Comparison of ENCODE assay signal across 6 mouse cellular contexts in genomic region chr3:11210920-11211811, GRCm38 (mm10).
A peak's percentile ranks its signal among the peaks of the same experiment; 100 is the strongest.
DNase-seq lines count a peak whose midpoint lies in the region; ATAC-seq lines count a peak whose summit lies in the region.
"Not testable (repeated sequence)": the region's sequence is repeated elsewhere in the genome, so short reads cannot be mapped to it uniquely, and the experiment has no call there.

No protein-coding gene starts in this region.

- H3K36me3 ChIP-seq in hindbrain, embryonic 10.5 days; midbrain, embryonic 12.5 days: not testable (repeated sequence)

- not testable (repeated sequence) for H3K9ac ChIP-seq in midbrain, embryonic 12.5 days (replicated peaks)

- DNase-seq in ES-CJ7 (ENCODE audit: low read depth, low spot score), result peak; percentile 95
- peak; percentile 33 for DNase-seq in WW6 (ENCODE audit: low read depth, low spot score)
- peak; percentile 4 for DNase-seq in embryo, embryonic 11 days
- DNase-seq in hindbrain, embryonic 10.5 days (ENCODE audit: low spot score), result peak; percentile 3
- DNase-seq in retina, postnatal 1 day, result peak; percentile 2

- peaks cover 10% of the 10 kb centered on the region for H3K4me1 ChIP-seq in hindbrain, embryonic 10.5 days (replicated peaks)
- not testable (repeated sequence) for H3K4me1 ChIP-seq in midbrain, embryonic 12.5 days

- ATAC-seq in midbrain, embryonic 12.5 days (ENCODE audit: low FRiP score, low read depth), result peak; percentile 69

- 61% methylated on average over 10 of the region's 10 CpGs for WGBS in hindbrain, embryonic 10.5 days
- 43% methylated on average over 10 of the region's 10 CpGs for WGBS in midbrain, embryonic 12.5 days

- not testable (repeated sequence) for H3K9me3 ChIP-seq in hindbrain, embryonic 10.5 days; midbrain, embryonic 12.5 days

- H3K4me2 ChIP-seq in midbrain, embryonic 12.5 days (replicated peaks), result not testable (repeated sequence)

- H3K27ac ChIP-seq in hindbrain, embryonic 10.5 days; midbrain, embryonic 12.5 days (replicated peaks): not testable (repeated sequence)

- H3K4me3 ChIP-seq in hindbrain, embryonic 10.5 days; midbrain, embryonic 12.5 days: not testable (repeated sequence)

- H3K27me3 ChIP-seq in hindbrain, embryonic 10.5 days (ENCODE audit: insufficient read depth, poor library complexity, severe bottlenecking); midbrain, embryonic 12.5 days: not testable (repeated sequence)

Comparison
In these comparisons a context has a peak if more than half of its experiments do, and no peak if none do; other contexts are left out.
1. DNase-seq: peak in every context shown above with its lines; median percentile 95 in ES-CJ7; 33 in WW6; 4 in embryo, embryonic 11 days; 3 in hindbrain, embryonic 10.5 days; 2 in retina, postnatal 1 day.